Mouse (Mus musculus) frontal cortex, postnatal 25 days (tissue): ENCODE measurements at regions not wholly inside any gene's neighbourhood (a gene's known extent, or its start where the extent isn't known, plus 50 kb on each side); places are given as distances from the start of the nearest gene placed in this dataset.

Experiments used
- DNase-seq, 2 experiments: peaks; one replicate each; pipeline ENCODE4 v3.0.0; 2022; ENCODE audit warnings: low spot score in 2 of 2

- no peak for DNase-seq
These were observed 154.4 kb upstream of the Rnf219 start for GRCm38 (mm10) chr14:104676810-104677209.

GRCm38 (mm10) chr14:104661696-104662095 lies 139.3 kb upstream of the Rnf219 start:
- DNase-seq, result no peak

- no peak for DNase-seq
These were observed 136.3 kb upstream of the Rnf219 start for GRCm38 (mm10) chr14:104658751-104659150.

GRCm38 (mm10) chr14:104649980-104650379 lies 127.5 kb upstream of the Rnf219 start:
- DNase-seq, result no peak

GRCm38 (mm10) chr14:104644626-104645025 lies 122.2 kb upstream of the Rnf219 start:
- DNase-seq, result no peak

GRCm38 (mm10) chr14:104642783-104643182 lies 120.3 kb upstream of the Rnf219 start:
- no peak for DNase-seq

- no peak for DNase-seq
These were observed 116.9 kb upstream of the Rnf219 start for GRCm38 (mm10) chr14:104639300-104639699.

GRCm38 (mm10) chr14:104611467-104611866 lies 89.0 kb upstream of the Rnf219 start:
- DNase-seq, result no peak

- DNase-seq, result no peak
These were observed 87.9 kb upstream of the Rnf219 start for GRCm38 (mm10) chr14:104610378-104610777.

- DNase-seq, result no peak
These were observed 72.4 kb upstream of the Rnf219 start for GRCm38 (mm10) chr14:104594851-104595250.
